Mouse (Mus musculus) heart, embryonic 14.5 days (tissue): ENCODE measurements around the gene Dusp3. TPM values are rescaled to one million over a fixed set of nuclear protein-coding genes. Genes with fewer than 3 reads are reported as not detected.

Source experiments
- ATAC-seq: fragments of 200-750 bp; cut with Nextera tagmentation; 2 replicates; pipeline ENCODE4 v1.8.0; 2017; ENCODE audit warnings: low read depth, moderate TSS enrichment; ENCODE audit not compliant: insufficient number of reproducible peaks, insufficient read depth, low FRiP score
- H3K27ac ChIP-seq, 2 experiments: fragments of 200-500 bp in 1 of 2; fragments of 300-500 bp in 1 of 2; sonication (generic) in 1 of 2; replicated peaks in 1 of 2; 2 replicates each; pipeline ENCODE4 v1.5.1; 2012 to 2014; ENCODE audit warnings: low read depth in 2 of 2, low read length in 2 of 2, control low read depth in 1 of 2, mild to moderate bottlenecking in 1 of 2, mixed read lengths in 1 of 2; ENCODE audit not compliant: control insufficient read depth in 1 of 2, insufficient read depth in 1 of 2
- H3K27me3 ChIP-seq: fragments of 300-500 bp; sonication (generic); 2 replicates; pipeline ENCODE4 v1.6.1; 2014; ENCODE audit warnings: mild to moderate bottlenecking, low read length, control low read depth; ENCODE audit not compliant: control insufficient read depth, insufficient read depth
- H3K36me3 ChIP-seq: fragments of 300-500 bp; sonication (generic); 2 replicates; pipeline ENCODE4 v1.6.1; 2014; ENCODE audit warnings: mild to moderate bottlenecking, control low read depth, low read length, mixed read lengths; ENCODE audit not compliant: control insufficient read depth, insufficient read depth
- H3K4me1 ChIP-seq, 2 experiments: fragments of 200-500 bp in 1 of 2; fragments of 300-500 bp in 1 of 2; sonication (generic) in 1 of 2; 2 replicates each; pipeline ENCODE4 v1.6.1; 2012 to 2014; ENCODE audit warnings: low read length in 2 of 2, control low read depth in 1 of 2, mixed read lengths in 1 of 2; ENCODE audit not compliant: control insufficient read depth in 2 of 2, insufficient read depth in 2 of 2
- H3K4me2 ChIP-seq: fragments of 300-500 bp; sonication (generic); 2 replicates; pipeline ENCODE4 v1.6.1; 2014; ENCODE audit warnings: mild to moderate bottlenecking, low read length
- H3K4me3 ChIP-seq, 2 experiments: fragments of 200-500 bp in 1 of 2; fragments of 300-500 bp in 1 of 2; sonication (generic) in 1 of 2; 2 replicates each; pipeline ENCODE4 v1.5.1; 2012 to 2014; ENCODE audit warnings: low read length in 2 of 2, mild to moderate bottlenecking in 2 of 2, control low read depth in 1 of 2, low read depth in 1 of 2, moderate library complexity in 1 of 2; ENCODE audit not compliant: control insufficient read depth in 1 of 2, insufficient read depth in 1 of 2
- H3K9ac ChIP-seq: fragments of 300-500 bp; sonication (generic); 2 replicates; pipeline ENCODE4 v1.6.1; 2014; ENCODE audit warnings: mild to moderate bottlenecking, low read length
- H3K9me3 ChIP-seq: fragments of 300-500 bp; sonication (generic); 2 replicates; pipeline ENCODE4 v1.6.1; 2016; ENCODE audit warnings: low read length, control low read depth; ENCODE audit not compliant: control insufficient read depth
- WGBS: fragments of 180-500 bp; shearing (Covaris S2); extraction: QIAGEN DNeasy Blood & Tissue Kit; methylation state at CpG from one replicate; pipeline ENCODE4 v1.1.7; 2014; 5-methylcytosine and 5-hydroxymethylcytosine counted together
- polyA plus RNA-seq: library from polyadenylated mRNA; unstranded; fragments of >200 nt; fragmentation: Nextera tagmentation; extraction: Ambion mirVana; gene quantifications from 2 replicates; pipeline ENCODE4 v1.2.1, GENCODE M21; 2014

Gene Dusp3
- polyA plus RNA-seq = 56.4 and 58.9 TPM in 2 replicates

DNA sequence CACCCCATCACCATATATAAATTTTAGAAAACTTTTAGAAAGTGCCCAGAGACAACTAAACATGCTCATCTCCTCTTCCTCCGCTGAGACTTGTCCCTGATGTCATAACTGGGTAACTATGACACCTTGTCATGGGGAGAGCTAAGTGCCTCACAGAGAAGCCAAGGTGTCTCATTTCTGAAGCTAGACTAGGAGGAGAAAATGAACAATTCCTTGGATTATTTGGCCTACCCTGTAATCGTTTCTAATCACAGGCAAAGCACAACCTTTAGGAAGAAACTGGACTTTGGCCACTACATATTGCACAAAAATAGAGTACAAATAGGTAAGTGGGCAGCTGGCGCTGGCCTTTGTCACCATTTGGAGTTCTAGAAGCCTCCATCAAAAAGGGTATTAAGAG lies at the start of gene Dusp3:
Gene Dusp3, minus strand, starts transcription at position 101 of the 400 bp plus-strand sequence.
- 77% methylated on average over 3 of the region's 3 CpGs for WGBS
- Histone ChIP-seq H3K36me3 (no peaks in the 10 kb centered on the region; the same call in 1 of the 2 replicates), H3K27me3 (no peaks in the 10 kb centered on the region), H3K9ac (no peak within 1 kb of the TSS), H3K9me3 (no peaks in the 10 kb centered on the region), H3K27ac (no peak within 1 kb of the TSS), H3K4me1 (peaks cover 16 to 18% of the 10 kb centered on the region in 2 experiments), H3K4me3 (no peak within 1 kb of the TSS), H3K4me2 (no peak within 1 kb of the TSS)
- ATAC-seq = no peak

DNA sequence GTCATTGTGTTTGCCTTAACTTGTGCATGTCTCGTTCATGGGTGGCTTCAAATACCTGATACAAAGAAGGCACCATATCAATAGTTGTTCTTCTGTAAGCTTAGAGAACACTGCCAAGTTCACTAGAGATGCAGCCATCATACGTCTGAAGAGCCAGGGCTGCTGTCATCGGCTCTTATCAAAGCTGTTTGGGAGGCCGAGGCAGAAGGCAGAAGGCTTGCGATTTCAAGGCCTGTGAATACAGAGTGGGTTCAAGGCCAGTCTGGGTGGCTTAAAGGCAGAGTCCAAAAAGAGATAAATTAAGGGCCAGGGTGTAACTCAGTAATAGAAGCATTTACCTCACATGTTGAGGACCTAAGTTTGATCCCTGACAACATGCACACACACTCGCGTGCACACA lies 49.5 kb upstream of the Dusp3 start:
- H3K9me3 ChIP-seq = no peaks in the 10 kb centered on the region
- 54% methylated on average over 7 of the region's 7 CpGs for WGBS

DNA sequence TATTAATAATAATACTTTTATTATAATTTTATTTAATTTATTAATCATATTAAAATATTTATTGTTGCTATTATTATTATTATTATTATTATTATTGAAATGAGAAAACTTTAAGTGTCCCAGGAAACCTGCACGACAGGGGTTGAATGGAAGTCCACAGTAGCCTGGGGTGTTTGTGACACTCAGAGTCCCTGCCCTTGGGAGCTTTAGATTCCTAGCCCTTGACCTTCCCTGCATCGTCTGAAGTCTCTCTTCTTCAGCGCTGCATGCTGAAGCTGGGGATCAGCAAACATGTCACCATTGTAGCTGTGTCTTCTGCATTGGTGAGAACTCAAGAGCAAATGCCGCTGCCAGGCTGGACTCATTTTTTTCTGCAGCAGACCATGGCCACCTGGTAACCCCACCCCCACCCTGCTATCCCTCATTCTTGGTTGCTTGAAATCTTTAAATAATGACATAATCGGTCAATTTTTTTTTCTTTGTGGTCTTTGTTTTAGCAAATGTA lies 48.7 kb upstream of the Dusp3 start:
- Histone ChIP-seq H3K9me3 (no peaks in the 10 kb centered on the region), H3K4me2 (no peak overlapping the region), H3K4me1 (peaks cover 0 to 5% of the 10 kb centered on the region in 2 experiments; a peak in 1 of 4 replicates), H3K27me3 (no peaks in the 10 kb centered on the region), H3K9ac (no peak overlapping the region), H3K36me3 (no peaks in the 10 kb centered on the region), H3K4me3 (no peak overlapping the region), H3K27ac (no peak overlapping the region)
- no peak for ATAC-seq
- WGBS = 69% methylated on average over 5 of the region's 5 CpGs

More for the DNA sequence above, 49.5 kb upstream of the Dusp3 start:
- H3K4me3 ChIP-seq = no peak overlapping the region
- no peak overlapping the region for H3K27ac ChIP-seq
- H3K27me3 ChIP-seq = no peaks in the 10 kb centered on the region
- H3K36me3 ChIP-seq = no peaks in the 10 kb centered on the region
- H3K9ac ChIP-seq = no peak overlapping the region
- no peak for ATAC-seq
- no peak overlapping the region for H3K4me2 ChIP-seq
- H3K4me1 ChIP-seq = peaks cover 0 to 5% of the 10 kb centered on the region in 2 experiments; a peak in 1 of 4 replicates

DNA sequence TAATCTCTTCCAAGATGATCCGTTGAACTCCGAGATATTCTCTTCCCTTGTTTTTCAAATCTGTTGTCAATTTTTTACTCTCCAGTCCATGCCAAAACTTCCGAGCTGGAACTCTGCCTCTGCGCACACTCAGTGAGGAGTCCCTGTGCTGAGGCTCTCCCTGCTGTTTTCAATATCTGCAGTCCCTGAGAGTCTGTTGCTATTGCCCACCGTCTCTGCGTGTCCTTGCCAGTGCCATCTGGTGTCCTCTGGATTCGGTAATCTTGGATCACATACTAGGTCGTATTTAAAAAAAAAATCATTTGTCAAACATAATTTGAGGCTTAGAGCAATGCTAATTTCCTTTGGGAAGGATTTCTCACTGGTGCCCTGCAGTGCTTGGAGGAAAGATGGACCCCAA lies 48.1 kb upstream of the Dusp3 start:
- H3K9me3 ChIP-seq = no peaks in the 10 kb centered on the region
- 74% methylated on average over 8 of the region's 8 CpGs for WGBS

DNA sequence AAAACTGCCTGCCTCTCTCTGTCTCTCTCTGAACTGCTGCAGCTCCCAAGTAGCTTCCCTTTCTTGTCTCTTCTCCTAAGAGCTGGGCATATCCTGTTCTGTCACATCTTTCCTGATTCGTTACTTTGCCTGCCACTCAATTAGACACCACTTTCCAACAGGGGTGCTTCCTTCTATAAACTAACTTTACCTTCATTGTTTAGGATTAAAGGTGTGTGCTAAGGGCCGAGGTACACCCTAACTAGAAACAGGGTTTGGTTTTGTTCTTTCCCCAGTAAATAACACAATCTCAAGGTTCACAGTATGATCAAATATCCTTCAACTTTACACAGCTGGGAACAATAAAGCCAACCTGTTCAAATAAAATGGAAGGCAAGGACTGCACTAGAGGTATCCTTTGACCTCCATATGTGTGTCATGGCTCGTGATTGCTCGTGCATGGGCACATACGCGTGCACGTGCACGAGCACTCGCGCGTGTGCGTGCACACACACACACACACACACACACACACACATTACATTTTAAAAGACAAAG lies 46.3 kb upstream of the Dusp3 start:
- Histone ChIP-seq H3K36me3 (no peaks in the 10 kb centered on the region), H3K4me2 (no peak overlapping the region), H3K4me1 (no peaks in the 10 kb centered on the region), H3K9ac (no peak overlapping the region), H3K4me3 (no peak overlapping the region), H3K27me3 (no peaks in the 10 kb centered on the region), H3K9me3 (no peaks in the 10 kb centered on the region), H3K27ac (no peak overlapping the region)
- ATAC-seq = no peak
- WGBS = 87% methylated on average over 12 of the region's 12 CpGs

More for the DNA sequence above, 48.1 kb upstream of the Dusp3 start:
- Histone ChIP-seq H3K4me3 (no peak overlapping the region), H3K4me2 (no peak overlapping the region), H3K36me3 (no peaks in the 10 kb centered on the region), H3K27ac (no peak overlapping the region), H3K9ac (no peak overlapping the region), H3K4me1 (peaks cover 0 to 5% of the 10 kb centered on the region in 2 experiments; a peak in 1 of 4 replicates), H3K27me3 (no peaks in the 10 kb centered on the region)
- ATAC-seq = no peak

DNA sequence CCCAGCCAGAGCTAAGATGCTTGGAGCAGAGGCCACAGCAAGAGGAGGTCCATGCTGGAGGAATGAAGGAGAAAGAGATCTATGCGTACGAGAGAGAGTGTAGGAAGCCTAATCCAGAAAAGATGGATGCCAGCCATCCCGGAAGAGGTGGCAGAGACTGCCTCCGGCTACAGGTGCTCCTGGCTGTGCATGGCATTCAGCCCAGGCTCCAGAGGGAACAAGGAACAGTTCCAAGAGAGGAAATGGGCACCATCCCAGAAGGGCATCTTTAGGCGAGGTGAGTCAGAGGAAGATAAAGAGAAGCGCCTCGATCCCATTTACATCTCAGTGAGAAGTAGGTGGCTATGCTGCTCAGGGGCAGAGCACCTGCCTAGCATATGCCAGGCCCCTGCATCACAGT lies 44.3 kb upstream of the Dusp3 start:
- no peaks in the 10 kb centered on the region for H3K9me3 ChIP-seq
- no peak for ATAC-seq
- peaks cover 4 to 9% of the 10 kb centered on the region in 2 experiments; a peak in 3 of 4 replicates for H3K4me1 ChIP-seq
- H3K36me3 ChIP-seq = no peaks in the 10 kb centered on the region
- no peak overlapping the region for H3K9ac ChIP-seq
- no peak overlapping the region for H3K4me3 ChIP-seq
- H3K4me2 ChIP-seq = no peak overlapping the region
- 71% methylated on average over 7 of the region's 7 CpGs for WGBS
- no peaks in the 10 kb centered on the region for H3K27me3 ChIP-seq
- no peak overlapping the region for H3K27ac ChIP-seq

DNA sequence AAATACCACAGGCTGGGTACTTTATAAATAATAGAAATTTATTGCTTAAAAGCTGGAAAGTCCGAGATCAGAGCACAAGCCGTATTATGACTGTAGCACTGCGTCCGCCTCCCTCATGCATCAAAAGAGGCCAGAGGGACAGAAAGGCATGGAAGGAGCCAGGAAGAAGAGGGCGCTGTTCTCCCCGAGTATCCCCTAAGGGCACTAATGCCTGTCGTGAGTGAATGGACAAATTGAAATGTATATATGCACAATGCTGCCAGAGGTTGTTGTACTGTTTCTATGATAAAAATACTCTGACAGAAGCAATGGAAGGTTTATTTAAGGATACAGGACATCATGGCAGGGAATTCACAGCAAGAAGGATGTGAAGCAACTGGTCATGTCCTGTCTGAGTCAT lies 43.2 kb upstream of the Dusp3 start:
- H3K9ac ChIP-seq = no peak overlapping the region
- no peaks in the 10 kb centered on the region for H3K36me3 ChIP-seq
- H3K4me1 ChIP-seq = peaks cover 4 to 13% of the 10 kb centered on the region in 2 experiments; a peak in 3 of 4 replicates
- no peaks in the 10 kb centered on the region for H3K27me3 ChIP-seq
- no peak for ATAC-seq
- H3K4me2 ChIP-seq = no peak overlapping the region
- no peaks in the 10 kb centered on the region for H3K9me3 ChIP-seq
- no peak overlapping the region for H3K27ac ChIP-seq
- WGBS = 46% methylated on average over 7 of the region's 7 CpGs
- no peak overlapping the region for H3K4me3 ChIP-seq

DNA sequence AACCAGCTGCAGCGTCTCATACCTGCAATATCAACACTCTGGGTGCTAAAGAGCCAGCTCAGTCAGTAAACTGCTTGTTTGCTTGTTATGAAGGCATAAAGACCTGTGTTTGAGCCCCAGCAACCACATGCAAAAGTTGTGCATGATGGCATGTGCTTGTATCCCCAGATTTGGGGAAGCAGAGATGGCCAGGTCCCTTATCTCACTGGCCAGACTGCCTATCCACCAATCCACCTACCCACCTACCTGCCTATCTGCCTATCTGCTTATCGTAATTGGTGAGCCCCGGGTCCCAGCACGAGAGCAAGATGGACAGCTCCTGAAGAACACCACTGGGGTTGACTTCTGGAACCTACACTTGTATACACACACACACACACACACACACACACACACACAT lies 42.5 kb upstream of the Dusp3 start:
- H3K27me3 ChIP-seq = no peaks in the 10 kb centered on the region
- H3K4me1 ChIP-seq = peaks cover 4 to 13% of the 10 kb centered on the region in 2 experiments; a peak in 3 of 4 replicates
- H3K4me3 ChIP-seq = no peak overlapping the region
- no peak overlapping the region for H3K27ac ChIP-seq
- no peak overlapping the region for H3K9ac ChIP-seq
- H3K36me3 ChIP-seq = no peaks in the 10 kb centered on the region
- WGBS = 73% methylated on average over 4 of the region's 4 CpGs
- H3K4me2 ChIP-seq = no peak overlapping the region
- no peak for ATAC-seq
- no peaks in the 10 kb centered on the region for H3K9me3 ChIP-seq
